Mouse (Mus musculus) G1E (cell line): ENCODE measurements around the gene Dbr1.

Experiments
- CTCF ChIP-seq: IDR thresholded peaks from 2 replicates; pipeline ENCODE4 v1.5.1; 2012; ENCODE audit warnings: low read depth, low read length, inconsistent platforms, mixed read lengths
- POLR2AphosphoS5 ChIP-seq: IDR thresholded peaks from 2 replicates; pipeline ENCODE4 v1.6.1; 2012; ENCODE audit warnings: low read depth, low read length, inconsistent platforms; ENCODE audit not compliant: insufficient replicate concordance

GRCm38 (mm10) chr9:99612202-99612601, 36.6 kb downstream of the Dbr1 start, which contains the start of gene A4gnt:
- TF ChIP-seq CTCF (no peak), POLR2AphosphoS5 (no peak)
